Mouse (Mus musculus): ENCODE data around the gene Tsr3.

The Tsr3 gene

DNA sequence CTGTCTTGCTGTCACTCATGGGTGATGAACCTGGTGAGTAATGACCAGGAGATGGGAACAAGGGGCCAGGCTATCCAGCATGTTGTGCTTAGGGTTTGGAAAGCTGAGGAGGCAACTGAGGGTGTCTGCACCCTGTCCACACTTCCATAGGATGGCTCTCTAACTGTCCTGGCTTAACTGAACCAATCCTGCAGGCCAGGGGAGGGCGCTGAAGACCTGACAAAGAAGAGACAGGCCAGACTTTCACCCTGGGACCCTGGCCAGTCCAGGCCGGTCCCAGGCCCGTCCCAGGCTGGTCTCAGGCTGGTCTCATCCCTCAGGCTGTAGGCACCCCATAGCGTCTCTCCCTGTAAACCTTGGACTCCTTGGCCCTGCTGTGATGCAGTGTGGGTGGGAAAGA lies 50.4 kb downstream of the Tsr3 start:
- DNase-seq (ENCODE audit: low spot score in 2 of 2) = no peak
